Comparison of ENCODE assay signal across 10 mouse cellular contexts in the genomic region with DNA sequence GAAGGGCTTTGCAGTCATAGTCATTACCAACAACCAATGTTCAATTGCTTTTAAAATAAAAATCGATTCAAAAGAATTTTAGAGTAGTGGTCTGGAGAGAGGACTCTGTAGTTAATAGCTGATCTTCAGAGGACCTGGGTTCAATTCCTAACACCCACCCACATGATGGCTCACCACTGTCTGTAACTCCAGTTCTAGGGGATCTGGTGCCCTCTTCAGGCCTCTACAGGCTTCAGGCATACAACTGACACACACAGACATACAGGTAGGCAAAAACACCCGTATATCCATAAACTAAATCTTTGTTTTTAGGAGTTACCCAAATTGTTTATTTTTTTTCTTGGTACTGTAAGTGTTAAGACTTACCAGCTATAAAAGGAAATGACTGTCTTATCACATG. TPM values are rescaled to one million over a fixed set of nuclear protein-coding genes. Genes with fewer than 3 reads are reported as not detected.
DNase-seq lines count a peak whose midpoint lies in the region; TF ChIP-seq lines count a peak whose summit lies in the region.
"Had no signal": no experiment of that assay in that cellular context is flagged by ENCODE, and none has a peak within 500 bp of the region (broad histone marks: within the 10 kb centered on the region; RNA-seq: fewer than 3 reads in every experiment).

No protein-coding gene starts in this region.

- H3K79me2 ChIP-seq in heart, adult 2 months (replicated peaks; ENCODE audit: control insufficient read depth, insufficient read depth, low read length) = no peaks in the 10 kb centered on the region

- no peak for DNase-seq in heart, adult 2 months
- DNase-seq in heart, postnatal 25 days (ENCODE audit: low spot score) = no peak
- DNase-seq in lung, postnatal 36 days = peak; percentile 45
- DNase-seq in lung, postnatal 10 days = no peak
- DNase-seq in brain, embryonic 14.5 days (ENCODE audit: low read depth) = no peak
- peak; percentile 22 for DNase-seq in thymus, postnatal 25 days
- DNase-seq in ovary, adult 18-20 months (ENCODE audit: low spot score) = no peak
- DNase-seq in cerebellum, adult 9-11 months = no peak
- DNase-seq: layer of hippocampus, adult 9-11 months had no signal

- no peak for TF ChIP-seq POLR2A in heart, adult 2 months (IDR thresholded peaks at IDR 0.05; ENCODE audit: insufficient read depth, low read depth, low read length)
- TF ChIP-seq POLR2A in brain, embryonic 14.5 days (IDR thresholded peaks at IDR 0.05; ENCODE audit: borderline replicate concordance, extremely low read depth, insufficient read depth, insufficient read length, poor library complexity, severe bottlenecking) = no peak

- no peaks in the 10 kb centered on the region for H3K4me1 ChIP-seq in heart, adult 2 months (ENCODE audit: control insufficient read depth, insufficient read depth, low read length)

- TF ChIP-seq CTCF in heart, adult 2 months (IDR thresholded peaks at IDR 0.05) = peak; percentile 76
- peak; percentile 12; the same call in 1 of the 2 replicates for TF ChIP-seq CTCF in brain, embryonic 14.5 days (IDR thresholded peaks at IDR 0.05; ENCODE audit: borderline replicate concordance, extremely low read depth, insufficient read depth, insufficient read length)

- H3K27me3 ChIP-seq in heart, adult 2 months (ENCODE audit: control insufficient read depth, insufficient read depth, low read length) = no peaks in the 10 kb centered on the region

- no peak overlapping the region for H3K9ac ChIP-seq in heart, adult 2 months (ENCODE audit: low read depth, low read length)

- WGBS in heart, adult 2 months = 91% methylated on average over 2 of the region's 2 CpGs

- no peaks in the 10 kb centered on the region; the same call in 1 of the 2 replicates for H3K36me3 ChIP-seq in heart, adult 2 months (ENCODE audit: control insufficient read depth, insufficient read depth, low read length)

- intact Hi-C loops in heart, adult 2 months (cut with DNase I) = loop anchor here (1.0 to 2.0 kb wide), 2 partner anchors 75 to 100 kb away; a partner anchor contains a TSS
- intact Hi-C loops in heart, postnatal 25 days (cut with DNase I) = loop anchor here (10.0 kb wide), 2 partner anchors 75 to 95 kb away; a partner anchor contains a TSS

- H3K27ac ChIP-seq in heart, adult 2 months = no peak overlapping the region
- H3K27ac ChIP-seq: macrophage had no signal

- TF ChIP-seq EP300 in heart, adult 2 months (IDR thresholded peaks at IDR 0.05; ENCODE audit: insufficient read depth, low read depth, low read length) = no peak

- H3K4me3 ChIP-seq in heart, adult 2 months = no peak overlapping the region

RNA-seq across cellular contexts. Expression of a gene that starts 28.1 kb away (rescaled TPM):
- 10 to 100 TPM; 63.6 to 68.4 TPM for total RNA-seq in heart, adult 2 months (2021)
- 82.1 and 135 TPM in 2 replicates for polyA plus RNA-seq in heart, adult 2 months (2012; rRNA removed)
- 10 to 100 TPM; 60.5 to 61.0 TPM for total RNA-seq in heart, postnatal 25 days (2021)
- 103 and 105 TPM in 2 replicates for polyA plus RNA-seq in brain, embryonic 14.5 days (2012; rRNA removed)

RNA-seq across cellular contexts. Expression of a gene that starts 39.3 kb away (rescaled TPM):
- total RNA-seq in heart, adult 2 months (2021) = 1 to 10 TPM; 3.9 to 4.4 TPM
- polyA plus RNA-seq in heart, adult 2 months (2012; rRNA removed) = 1.2 and 2.7 TPM in 2 replicates
- total RNA-seq in heart, postnatal 25 days (2021) = 1 to 10 TPM; 4.6 to 4.7 TPM
- polyA plus RNA-seq in brain, embryonic 14.5 days (2012; rRNA removed) = 18.2 and 19.4 TPM in 2 replicates

Comparison
In these comparisons a context has a peak if more than half of its experiments do, and no peak if none do; other contexts are left out.
1. DNase-seq: peak in lung, postnatal 36 days (single experiment) and thymus, postnatal 25 days (single experiment); none in heart, adult 2 months (0 of 2), heart, postnatal 25 days (single experiment), lung, postnatal 10 days (single experiment), brain, embryonic 14.5 days (single experiment), ovary, adult 18-20 months (single experiment) and cerebellum, adult 9-11 months (single experiment).